Mouse (Mus musculus): ENCODE measurements around the gene Gm13271. TPM values are rescaled to one million over a fixed set of nuclear protein-coding genes. Genes with fewer than 3 reads are reported as not detected.
A peak's percentile ranks its signal among the peaks of the same experiment; 100 is the strongest.
"Not testable (repeated sequence)": the region's sequence is repeated elsewhere in the genome, so short reads cannot be mapped to it uniquely, and the experiment has no call there.

Gene Gm13271
- not detected in 2 replicates for polyA plus RNA-seq (2012; rRNA removed)

DNA sequence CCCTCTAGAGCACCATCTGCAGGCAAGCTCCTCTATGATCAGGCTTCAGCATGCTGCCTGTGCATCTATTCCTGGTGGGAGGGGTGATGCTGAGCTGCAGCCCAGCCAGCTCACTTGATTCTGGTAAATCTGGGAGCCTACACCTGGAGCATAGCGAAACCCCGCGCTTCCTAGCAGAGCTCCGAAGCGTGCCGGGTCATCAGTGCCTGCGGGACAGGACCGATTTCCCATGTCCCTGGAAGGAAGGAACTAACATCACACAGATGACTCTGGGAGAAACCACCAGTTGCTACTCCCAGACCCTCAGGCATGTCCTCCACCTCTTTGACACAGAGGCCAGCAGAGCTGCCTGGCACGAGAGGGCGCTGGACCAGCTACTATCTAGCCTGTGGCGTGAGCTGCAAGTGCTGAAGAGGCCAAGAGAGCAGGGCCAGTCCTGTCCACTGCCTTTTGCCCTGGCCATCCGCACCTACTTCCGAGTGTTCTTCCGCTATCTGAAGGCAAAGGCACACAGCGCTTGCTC, at the start of gene Gm13271:
Gene Gm13271 (plus strand): TSS at position 51 of the 523 bp plus-strand sequence.
- H3K27me3 ChIP-seq (ENCODE audit: control insufficient read depth, insufficient read depth, low read length); H3K27ac ChIP-seq (ENCODE audit: control insufficient read depth, insufficient read depth, low read length); H3K36me3 ChIP-seq (ENCODE audit: control insufficient read depth, insufficient read depth, low read length); H3K4me1 ChIP-seq (replicated peaks; ENCODE audit: control insufficient read depth, insufficient read depth, low read length); H3K4me3 ChIP-seq (ENCODE audit: control insufficient read depth, insufficient read depth, low read length): not testable (repeated sequence)
- peak; percentile 80 for DNase-seq
- WGBS: 96% methylated on average over 15 of the region's 15 CpGs

GRCm38 (mm10) chr4:88705924-88706323, 48.7 kb upstream of the Gm13271 start:
- no peaks in the 10 kb centered on the region for H3K4me1 ChIP-seq (replicated peaks; ENCODE audit: control insufficient read depth, insufficient read depth, low read length)
- no peak for DNase-seq
- H3K36me3 ChIP-seq (ENCODE audit: control insufficient read depth, insufficient read depth, low read length): no peaks in the 10 kb centered on the region
- H3K27me3 ChIP-seq (ENCODE audit: control insufficient read depth, insufficient read depth, low read length): no peaks in the 10 kb centered on the region
- 19% methylated on average over 3 of the region's 3 CpGs for WGBS
- no peak overlapping the region for H3K4me3 ChIP-seq (ENCODE audit: control insufficient read depth, insufficient read depth, low read length)
- no peak overlapping the region for H3K27ac ChIP-seq (ENCODE audit: control insufficient read depth, insufficient read depth, low read length)
- TF ChIP-seq CTCF (IDR thresholded peaks at IDR 0.05; ENCODE audit: borderline replicate concordance, control insufficient read depth, extremely low read depth, insufficient read depth, low read length, poor library complexity) (no peak), POLR2A (IDR thresholded peaks at IDR 0.05; ENCODE audit: control insufficient read depth, extremely low read depth, insufficient read depth, low read length, poor library complexity) (no peak)

DNA sequence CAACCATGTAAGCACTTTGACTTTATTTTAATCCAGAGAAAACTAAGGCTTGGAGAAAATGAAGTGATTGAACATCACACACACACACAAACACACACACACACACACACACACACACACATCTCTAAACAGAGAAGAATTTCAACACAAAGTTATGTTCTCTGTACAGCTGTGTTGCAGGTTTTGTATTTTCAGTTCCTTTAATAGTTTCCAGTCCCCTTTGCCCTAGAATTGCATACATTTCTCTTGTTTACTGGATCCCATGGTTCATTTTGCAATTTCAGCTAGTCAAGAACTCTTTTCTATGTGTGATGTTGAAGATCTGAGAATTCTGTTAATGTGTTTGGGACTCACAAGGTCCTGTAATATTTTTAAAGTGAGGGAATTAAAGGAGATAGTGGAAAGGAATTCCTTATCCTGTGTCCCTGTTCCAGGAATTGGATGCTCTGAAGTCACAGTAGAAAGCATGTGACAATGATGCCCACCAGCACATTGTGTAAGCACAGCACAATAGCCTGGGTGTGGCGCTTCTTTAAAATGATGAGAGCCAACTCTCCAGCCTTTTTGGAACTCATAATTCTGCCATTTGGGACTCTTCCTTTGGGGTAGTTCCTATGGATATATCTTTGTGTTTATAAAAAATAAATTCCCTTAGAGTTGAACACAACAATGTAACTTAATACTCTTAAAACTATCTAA, 47.4 kb upstream of the Gm13271 start:
- Histone ChIP-seq H3K27me3 (ENCODE audit: control insufficient read depth, insufficient read depth, low read length) (no peaks in the 10 kb centered on the region), H3K4me1 (replicated peaks; ENCODE audit: control insufficient read depth, insufficient read depth, low read length) (no peaks in the 10 kb centered on the region), H3K4me3 (ENCODE audit: control insufficient read depth, insufficient read depth, low read length) (no peak overlapping the region), H3K27ac (ENCODE audit: control insufficient read depth, insufficient read depth, low read length) (no peak overlapping the region), H3K36me3 (ENCODE audit: control insufficient read depth, insufficient read depth, low read length) (no peaks in the 10 kb centered on the region)
- 98% methylated on average over 1 of the region's 1 CpGs for WGBS
- TF ChIP-seq CTCF (IDR thresholded peaks at IDR 0.05; ENCODE audit: borderline replicate concordance, control insufficient read depth, extremely low read depth, insufficient read depth, low read length, poor library complexity): no peak
- TF ChIP-seq POLR2A (IDR thresholded peaks at IDR 0.05; ENCODE audit: control insufficient read depth, extremely low read depth, insufficient read depth, low read length, poor library complexity): no peak
- DNase-seq: no peak

GRCm38 (mm10) chr4:88714281-88714680, 40.4 kb upstream of the Gm13271 start:
- peaks cover 5% of the 10 kb centered on the region; the same call in 1 of the 2 replicates for H3K36me3 ChIP-seq (ENCODE audit: control insufficient read depth, insufficient read depth, low read length)
- WGBS: 56% methylated on average over 1 of the region's 1 CpGs
- H3K4me3 ChIP-seq (ENCODE audit: control insufficient read depth, insufficient read depth, low read length): no peak overlapping the region
- no peaks in the 10 kb centered on the region for H3K27me3 ChIP-seq (ENCODE audit: control insufficient read depth, insufficient read depth, low read length)
- no peak overlapping the region for H3K27ac ChIP-seq (ENCODE audit: control insufficient read depth, insufficient read depth, low read length)
- no peak for DNase-seq
- TF ChIP-seq POLR2A (IDR thresholded peaks at IDR 0.05; ENCODE audit: control insufficient read depth, extremely low read depth, insufficient read depth, low read length, poor library complexity) (no peak), CTCF (IDR thresholded peaks at IDR 0.05; ENCODE audit: borderline replicate concordance, control insufficient read depth, extremely low read depth, insufficient read depth, low read length, poor library complexity) (no peak)
- 0 out of 2 replicates have a peak, but pooled peaks cover 2% of the 10 kb centered on the region for H3K4me1 ChIP-seq (replicated peaks; ENCODE audit: control insufficient read depth, insufficient read depth, low read length)

DNA sequence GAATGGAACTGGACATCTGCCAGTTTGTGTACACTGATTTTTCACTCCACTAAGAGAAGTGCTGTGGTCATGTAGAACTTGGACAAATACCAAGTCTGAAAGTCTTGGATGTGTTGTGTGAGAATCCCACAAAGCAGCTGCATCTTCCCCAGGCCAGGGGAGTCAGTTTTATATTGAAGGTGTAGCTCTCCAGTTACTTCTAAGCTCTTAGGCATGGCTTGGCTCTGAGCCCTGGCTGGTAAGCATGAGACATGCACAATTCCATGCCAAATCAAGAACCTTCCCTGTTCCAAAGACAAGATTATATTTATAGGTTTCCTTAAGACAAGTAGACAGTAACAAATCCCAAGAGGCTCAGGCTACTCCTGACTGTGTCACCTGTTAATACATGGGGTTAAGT, 39.6 kb upstream of the Gm13271 start:
- Histone ChIP-seq H3K4me3 (ENCODE audit: control insufficient read depth, insufficient read depth, low read length) (no peak overlapping the region), H3K27ac (ENCODE audit: control insufficient read depth, insufficient read depth, low read length) (no peak overlapping the region), H3K4me1 (replicated peaks; ENCODE audit: control insufficient read depth, insufficient read depth, low read length) (peaks cover 3% of the 10 kb centered on the region), H3K36me3 (ENCODE audit: control insufficient read depth, insufficient read depth, low read length) (peaks cover 6% of the 10 kb centered on the region), H3K27me3 (ENCODE audit: control insufficient read depth, insufficient read depth, low read length) (no peaks in the 10 kb centered on the region)
- DNase-seq: no peak
- TF ChIP-seq CTCF (IDR thresholded peaks at IDR 0.05; ENCODE audit: borderline replicate concordance, control insufficient read depth, extremely low read depth, insufficient read depth, low read length, poor library complexity) (no peak), POLR2A (IDR thresholded peaks at IDR 0.05; ENCODE audit: control insufficient read depth, extremely low read depth, insufficient read depth, low read length, poor library complexity) (no peak)

DNA sequence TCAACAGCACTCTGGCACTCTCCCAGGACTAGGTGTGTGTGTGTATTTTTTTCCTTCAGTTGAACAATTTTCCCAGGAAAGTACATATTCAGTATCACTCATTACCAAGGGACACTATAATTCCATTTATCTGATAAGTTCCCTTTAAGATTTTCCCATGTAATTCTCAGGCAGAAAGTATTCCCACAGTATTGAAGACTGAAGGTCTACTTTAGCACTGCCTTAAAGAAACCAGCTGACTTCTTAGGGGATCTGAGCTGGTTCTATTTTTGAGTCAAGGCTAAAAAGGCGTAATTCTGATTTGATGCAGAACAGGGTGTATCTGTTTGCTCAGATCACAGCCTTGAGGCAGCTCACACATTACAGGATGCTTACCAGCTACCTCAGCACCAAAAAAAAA, 36.0 kb upstream of the Gm13271 start:
- TF ChIP-seq POLR2A (IDR thresholded peaks at IDR 0.05; ENCODE audit: control insufficient read depth, extremely low read depth, insufficient read depth, low read length, poor library complexity) (no peak), CTCF (IDR thresholded peaks at IDR 0.05; ENCODE audit: borderline replicate concordance, control insufficient read depth, extremely low read depth, insufficient read depth, low read length, poor library complexity) (no peak)
- Histone ChIP-seq H3K36me3 (ENCODE audit: control insufficient read depth, insufficient read depth, low read length) (peaks cover 16% of the 10 kb centered on the region), H3K27ac (ENCODE audit: control insufficient read depth, insufficient read depth, low read length) (no peak overlapping the region), H3K27me3 (ENCODE audit: control insufficient read depth, insufficient read depth, low read length) (no peaks in the 10 kb centered on the region), H3K4me3 (ENCODE audit: control insufficient read depth, insufficient read depth, low read length) (no peak overlapping the region), H3K4me1 (replicated peaks; ENCODE audit: control insufficient read depth, insufficient read depth, low read length) (peaks cover 15% of the 10 kb centered on the region)
- WGBS: 33% methylated on average over 1 of the region's 1 CpGs
- no peak for DNase-seq
